Mouse (Mus musculus) olfactory bulb, adult 2 months (tissue): Measurements from ENCODE around the gene Tcf7.

Source experiments
- CTCF ChIP-seq: fragments of 200-500 bp; IDR thresholded peaks from 2 replicates; pipeline ENCODE4 v1.5.1; 2012; ENCODE audit warnings: low read depth, mild to moderate bottlenecking, low read length, moderate library complexity; ENCODE audit not compliant: insufficient read depth
- POLR2A ChIP-seq: fragments of 200-500 bp; IDR thresholded peaks from 2 replicates; pipeline ENCODE4 v1.6.1; 2012; ENCODE audit warnings: mild to moderate bottlenecking, low read depth, low read length, moderate library complexity; ENCODE audit not compliant: insufficient read depth

- no peak for TF ChIP-seq POLR2A
- TF ChIP-seq CTCF, result no peak
Observed at GRCm38 (mm10) chr11:52321540-52321939, 38.7 kb upstream of the Tcf7 start.
